Mouse (Mus musculus): Measurements from ENCODE around the gene Asic3.

DNA sequence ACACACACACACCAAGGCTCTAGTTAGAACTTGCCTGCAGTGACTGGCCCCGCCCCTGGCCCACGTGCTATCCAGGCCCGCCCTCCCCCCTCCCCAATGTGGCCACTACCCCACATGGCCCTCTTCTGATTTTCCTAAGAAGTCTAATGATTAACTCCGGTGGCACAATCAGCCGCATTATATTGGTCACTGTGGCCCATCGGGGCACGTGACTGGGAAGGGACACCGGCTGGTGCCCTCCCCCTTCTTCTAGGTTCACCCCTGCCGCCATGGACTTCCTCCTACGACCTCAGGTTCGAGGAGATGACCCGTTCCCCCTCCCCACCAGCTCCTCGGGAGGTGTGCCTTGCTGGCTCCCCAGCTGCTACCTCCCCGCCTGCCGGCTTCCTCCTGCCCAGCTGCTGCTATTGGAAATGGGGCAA, 14.8 kb downstream of the Asic3 start:
- TF ChIP-seq TAL1 (IDR thresholded peaks at IDR 0.05; ENCODE audit: low read length) (no peak), GATA1 (IDR thresholded peaks at IDR 0.05; ENCODE audit: low read length) (no peak)

Data from erythroblast, embryonic 14.5 days (primary cell).